In the genomic region with DNA sequence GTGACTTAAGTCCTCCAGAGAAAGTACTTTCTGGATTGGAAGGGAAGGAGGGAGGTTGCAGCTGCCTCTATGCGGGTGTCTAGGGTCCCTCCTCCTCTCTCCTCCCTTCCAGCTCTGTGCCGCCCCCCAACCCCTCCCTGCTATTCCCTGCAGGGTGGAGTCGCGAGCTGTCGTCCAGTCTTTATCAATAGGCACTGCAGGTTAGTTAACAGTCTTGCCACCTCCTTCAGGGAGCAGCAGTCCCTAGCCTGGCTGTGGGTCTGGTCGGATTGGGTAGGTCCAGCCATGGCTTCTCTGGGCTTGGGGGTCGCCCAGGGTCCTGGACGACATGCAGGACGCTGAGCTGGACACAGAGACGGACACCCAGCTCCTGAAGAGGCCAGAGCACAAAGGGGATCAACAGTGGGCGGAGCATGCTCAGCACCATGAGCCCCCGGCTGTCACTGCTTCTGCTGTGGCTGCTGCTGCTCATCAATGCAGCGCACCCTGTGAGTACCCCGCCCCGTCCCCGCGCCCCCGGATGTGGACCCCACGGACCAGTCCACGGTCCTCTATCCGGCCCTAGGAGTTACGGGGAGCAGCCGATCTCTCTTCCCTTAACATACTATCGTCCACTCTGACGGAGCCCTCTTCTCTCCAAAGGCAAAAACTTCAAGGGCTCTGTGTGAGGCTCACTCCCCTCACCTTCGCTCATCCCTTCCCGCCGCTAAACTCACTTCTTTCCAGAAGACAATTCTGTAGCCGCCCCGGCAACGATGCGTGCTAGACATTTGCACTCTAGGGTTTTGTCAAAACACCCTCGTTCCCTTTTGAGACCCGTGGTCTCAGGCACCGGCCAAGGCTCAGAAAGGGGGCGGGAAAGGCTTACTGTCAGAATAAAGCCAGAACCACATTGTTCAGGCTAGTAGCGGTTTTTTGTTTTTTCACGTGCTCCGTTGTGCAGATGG, we compare ENCODE assay signal across 8 mouse cellular contexts. TPM values are rescaled to one million over a fixed set of nuclear protein-coding genes. Genes with fewer than 3 reads are reported as not detected.
DNase-seq lines count a peak whose midpoint lies in the region; ATAC-seq and TF ChIP-seq lines count a peak whose summit lies in the region.

A gene (plus strand): TSS at position 51 of the 947 bp plus-strand sequence.

- peak within 1 kb of the TSS; percentile 41 for H3K4me3 ChIP-seq in forebrain, embryonic 12.5 days (replicated peaks)
- H3K4me3 ChIP-seq in liver, embryonic 13.5 days (replicated peaks), result peak within 1 kb of the TSS; percentile 28
- H3K4me3 ChIP-seq in stomach, embryonic 15.5 days (replicated peaks), result peak within 1 kb of the TSS; percentile 39
- H3K4me3 ChIP-seq in cerebellum, adult 2 months (replicated peaks; ENCODE audit: insufficient read depth, low read depth, low read length), result no peak within 1 kb of the TSS
- no peak within 1 kb of the TSS for H3K4me3 ChIP-seq in kidney, adult 2 months (ENCODE audit: insufficient read depth, low read depth, low read length)

- H3K27me3 ChIP-seq in forebrain, embryonic 12.5 days, result peaks cover 29% of the 10 kb centered on the region
- H3K27me3 ChIP-seq in liver, embryonic 13.5 days, result peaks cover 45% of the 10 kb centered on the region
- peaks cover 6% of the 10 kb centered on the region; the same call in 1 of the 2 replicates for H3K27me3 ChIP-seq in stomach, embryonic 15.5 days (replicated peaks)
- H3K27me3 ChIP-seq in cerebellum, adult 2 months (ENCODE audit: control insufficient read depth, insufficient read depth, low read length), result peaks cover 1% of the 10 kb centered on the region; the same call in 1 of the 2 replicates
- H3K27me3 ChIP-seq in kidney, adult 2 months (replicated peaks; ENCODE audit: control insufficient read depth, insufficient read depth, low read length), result no peaks in the 10 kb centered on the region; the same call in 1 of the 2 replicates

- H3K27ac ChIP-seq in forebrain, embryonic 12.5 days, result no peak within 1 kb of the TSS
- H3K27ac ChIP-seq in liver, embryonic 13.5 days, result no peak within 1 kb of the TSS
- no peak within 1 kb of the TSS for H3K27ac ChIP-seq in stomach, embryonic 15.5 days
- no peak within 1 kb of the TSS for H3K27ac ChIP-seq in cerebellum, adult 2 months (ENCODE audit: insufficient read depth, low read length)
- H3K27ac ChIP-seq in kidney, adult 2 months (ENCODE audit: insufficient read depth, low read depth, low read length), result no peak within 1 kb of the TSS

- peak; percentile 79 for ATAC-seq in forebrain, embryonic 12.5 days (ENCODE audit: low FRiP score)
- ATAC-seq in liver, embryonic 13.5 days (ENCODE audit: low read depth), result no peak
- ATAC-seq in stomach, embryonic 15.5 days (ENCODE audit: insufficient read depth, low FRiP score, low read depth), result peak; percentile 45; the same call in 1 of the 2 replicates

- WGBS in forebrain, embryonic 12.5 days, result 1% methylated on average over 39 of the region's 39 CpGs
- WGBS in liver, embryonic 13.5 days (ENCODE audit: insufficient replicate concordance), result 2% methylated on average over 39 of the region's 39 CpGs
- 2% methylated on average over 39 of the region's 39 CpGs for WGBS in stomach, embryonic 15.5 days
- 6% methylated on average over 38 of the region's 39 CpGs for WGBS in cerebellum, adult 2 months
- WGBS in kidney, adult 2 months, result 7% methylated on average over 38 of the region's 39 CpGs

- H3K9me3 ChIP-seq in forebrain, embryonic 12.5 days, result no peaks in the 10 kb centered on the region
- H3K9me3 ChIP-seq in liver, embryonic 13.5 days (replicated peaks), result no peaks in the 10 kb centered on the region
- H3K9me3 ChIP-seq in stomach, embryonic 15.5 days, result no peaks in the 10 kb centered on the region

- H3K36me3 ChIP-seq in forebrain, embryonic 12.5 days (replicated peaks), result no peaks in the 10 kb centered on the region
- no peaks in the 10 kb centered on the region for H3K36me3 ChIP-seq in liver, embryonic 13.5 days
- no peaks in the 10 kb centered on the region for H3K36me3 ChIP-seq in stomach, embryonic 15.5 days
- H3K36me3 ChIP-seq in kidney, adult 2 months (ENCODE audit: control insufficient read depth, insufficient read depth, low read length), result no peaks in the 10 kb centered on the region

- no peak for TF ChIP-seq CTCF in cerebellum, adult 2 months (IDR thresholded peaks at IDR 0.05; ENCODE audit: borderline replicate concordance, insufficient read depth, low read depth, low read length)
- no peak for TF ChIP-seq CTCF in kidney, adult 2 months (conservative IDR thresholded peaks at IDR 0.05; ENCODE audit: insufficient read depth, insufficient read length, low read depth, low read length)

- peak within 1 kb of the TSS; percentile 76 for H3K4me2 ChIP-seq in forebrain, embryonic 12.5 days
- H3K4me2 ChIP-seq in liver, embryonic 13.5 days, result peak within 1 kb of the TSS; percentile 46
- H3K4me2 ChIP-seq in stomach, embryonic 15.5 days, result peak within 1 kb of the TSS; percentile 74

- TF ChIP-seq POLR2A in cerebellum, adult 2 months (IDR thresholded peaks at IDR 0.05; ENCODE audit: borderline replicate concordance, insufficient read depth, low read length), result no peak
- TF ChIP-seq POLR2A in kidney, adult 2 months (IDR thresholded peaks at IDR 0.05; ENCODE audit: low read depth, low read length), result no peak

- H3K9ac ChIP-seq in forebrain, embryonic 12.5 days, result peak within 1 kb of the TSS; percentile 49
- H3K9ac ChIP-seq in liver, embryonic 13.5 days, result no peak within 1 kb of the TSS
- no peak within 1 kb of the TSS for H3K9ac ChIP-seq in stomach, embryonic 15.5 days

- peaks cover 17% of the 10 kb centered on the region for H3K4me1 ChIP-seq in forebrain, embryonic 12.5 days
- H3K4me1 ChIP-seq in liver, embryonic 13.5 days (replicated peaks), result 0 out of 2 replicates have a peak, but pooled peaks cover 9% of the 10 kb centered on the region
- H3K4me1 ChIP-seq in stomach, embryonic 15.5 days, result no peaks in the 10 kb centered on the region; the same call in none of the 2 replicates
- no peaks in the 10 kb centered on the region for H3K4me1 ChIP-seq in cerebellum, adult 2 months (ENCODE audit: control insufficient read depth, insufficient read depth, low read length)
- H3K4me1 ChIP-seq in kidney, adult 2 months (ENCODE audit: control insufficient read depth, insufficient read depth, low read length), result no peaks in the 10 kb centered on the region

- DNase-seq in right cerebral cortex, postnatal 4 days, result peak; percentile 23
- DNase-seq in right cerebral cortex, postnatal 25 days, result no peak
- DNase-seq in liver, embryonic 13.5 days, result no peak
- no peak for DNase-seq in cerebellum, adult 2 months
- DNase-seq in layer of hippocampus, adult 8-10 months (ENCODE audit: low spot score in 2 of 2), result no peak
- DNase-seq in kidney, adult 2 months, result no peak

RNA-seq across cellular contexts. Expression of the gene that starts here (rescaled TPM):
- 0.14 and 0.84 TPM in 2 replicates for polyA plus RNA-seq in forebrain, embryonic 12.5 days (2016; fragmentation: Nextera tagmentation; extraction: Ambion mirVana)
- not detected in 2 replicates for polyA plus RNA-seq in liver, embryonic 13.5 days (2015; fragmentation: Nextera tagmentation; extraction: Ambion mirVana)
- 0.98 and 1.3 TPM in 2 replicates for polyA plus RNA-seq in stomach, embryonic 15.5 days (2015; fragmentation: Nextera tagmentation; extraction: Ambion mirVana)
- polyA plus RNA-seq in cerebellum, adult 2 months (2012; rRNA removed), result 0.19 and 0.25 TPM in 2 replicates
- total RNA-seq in layer of hippocampus, adult 8-10 months (2022), result 1 to 10 TPM; 1.1 to 2.7 (median 1.7) TPM
- polyA plus RNA-seq in kidney, adult 2 months (2012; rRNA removed), result 1.4 and 2.0 TPM in 2 replicates

Comparison
In these comparisons a context has a peak if more than half of its experiments do, and no peak if none do; other contexts are left out.
1. Peak in ATAC-seq, H3K4me3 ChIP-seq, H3K9ac ChIP-seq and H3K4me2 ChIP-seq in forebrain, embryonic 12.5 days; RNA of the gene not detected or under 1 TPM.
2. H3K4me3 ChIP-seq: peak in liver, embryonic 13.5 days (single experiment) and stomach, embryonic 15.5 days (single experiment); none in cerebellum, adult 2 months (single experiment) and kidney, adult 2 months (single experiment).
3. Peak in every context shown above with its lines, with median percentiles within 50 percentile points of each other: H3K4me2 ChIP-seq.